Mouse (Mus musculus) lung, postnatal 4 days (tissue): ENCODE measurements around the gene Vmn1r114.
"Not testable (repeated sequence)": the region's sequence is repeated elsewhere in the genome, so short reads cannot be mapped to it uniquely, and the experiment has no call there.

ENCODE experiments used
- DNase-seq, 2 experiments: peaks; one replicate each; pipeline ENCODE4 v3.0.0; 2021

Gene Vmn1r114

GRCm38 (mm10) chr7:20812086-20812485 is at the start of gene Vmn1r114:
Gene Vmn1r114 (minus strand): TSS chr7:20812186.
- not testable (repeated sequence) for DNase-seq

- DNase-seq, result not testable (repeated sequence)
These were observed 32.9 kb upstream of the Vmn1r114 start, which contains the start of gene Vmn1r115 for GRCm38 (mm10) chr7:20844885-20845284. Gene Vmn1r115 (minus strand): TSS chr7:20844985.

- not testable (repeated sequence) for DNase-seq
These were observed 25.0 kb downstream of the Vmn1r114 start, which contains the start of gene Vmn1r113 for GRCm38 (mm10) chr7:20786985-20787384. Gene Vmn1r113 (plus strand): TSS chr7:20787285.

GRCm38 (mm10) chr7:20770885-20771284 is 41.1 kb downstream of the Vmn1r114 start, which contains the start of gene Vmn1r112:
Gene Vmn1r112 (plus strand): TSS chr7:20771185.
- DNase-seq, result not testable (repeated sequence)
